Mouse (Mus musculus) liver, adult 2 months (tissue): Measurements from ENCODE around the gene Desi2. TPM values are rescaled to one million over a fixed set of nuclear protein-coding genes. Genes with fewer than 3 reads are reported as not detected.
A peak's percentile ranks its signal among the peaks of the same experiment; 100 is the strongest.
"Not testable (repeated sequence)": the region's sequence is repeated elsewhere in the genome, so short reads cannot be mapped to it uniquely, and the experiment has no call there.

Experiments used
- DNase-seq: peaks from one replicate; pipeline ENCODE4 v3.0.0-alpha.2; 2011; ENCODE audit warnings: low read depth, low spot score; ENCODE audit errors: extremely low read depth
- H3K27ac ChIP-seq: fragments of 200-500 bp; replicated peaks from 2 replicates; pipeline ENCODE4 v1.5.1; 2012; ENCODE audit warnings: low read depth, mild to moderate bottlenecking, control low read depth, inconsistent platforms, low read length; ENCODE audit not compliant: insufficient read depth
- H3K27me3 ChIP-seq: fragments of 200-500 bp; 2 replicates; pipeline ENCODE4 v1.6.1; 2012; ENCODE audit warnings: mild to moderate bottlenecking, moderate library complexity, low read length, inconsistent platforms; ENCODE audit not compliant: control insufficient read depth, insufficient read depth
- H3K36me3 ChIP-seq: fragments of 200-500 bp; 2 replicates; pipeline ENCODE4 v1.6.1; 2012; ENCODE audit warnings: low read length, inconsistent platforms; ENCODE audit not compliant: control insufficient read depth, insufficient read depth
- H3K4me1 ChIP-seq: fragments of 200-500 bp; 2 replicates; pipeline ENCODE4 v1.6.1; 2011; ENCODE audit warnings: low read length; ENCODE audit not compliant: control insufficient read depth, insufficient read depth
- H3K4me3 ChIP-seq: fragments of 200-500 bp; 2 replicates; pipeline ENCODE4 v1.5.1; 2011; ENCODE audit warnings: low read depth, mild to moderate bottlenecking, control low read depth, low read length, moderate library complexity; ENCODE audit not compliant: insufficient read depth
- H3K79me2 ChIP-seq: fragments of 200-500 bp; 2 replicates; pipeline ENCODE4 v1.6.1; 2012; ENCODE audit warnings: inconsistent platforms, mild to moderate bottlenecking, low read length, moderate library complexity; ENCODE audit not compliant: control insufficient read depth, insufficient read depth
- H3K9ac ChIP-seq: fragments of 200-500 bp; 2 replicates; pipeline ENCODE4 v1.6.1; 2012; ENCODE audit warnings: low read depth, mild to moderate bottlenecking, control low read depth, inconsistent platforms, low read length
- CTCF ChIP-seq: fragments of 200-500 bp; IDR thresholded peaks from 2 replicates; pipeline ENCODE4 v1.5.1; 2011; ENCODE audit warnings: low read depth, low read length, control low read depth
- POLR2A ChIP-seq: fragments of 200-500 bp; IDR thresholded peaks from 2 replicates; pipeline ENCODE4 v1.6.1; 2011; ENCODE audit warnings: low read length, control low read depth; ENCODE audit not compliant: insufficient read depth; ENCODE audit errors: extremely low read depth
- WGBS: fragments of 180-500 bp; shearing (Covaris S2); methylation state at CpG from one replicate; pipeline ENCODE4 v1.1.7; 2018; 5-methylcytosine and 5-hydroxymethylcytosine counted together
- polyA plus RNA-seq: library from polyadenylated mRNA; depleted of rRNA; stranded (reverse); fragments of >200 nt; gene quantifications from 2 replicates; pipeline ENCODE4 v1.2.3, GENCODE M21; 2012
- total RNA-seq: library from RNA; depleted of rRNA; stranded (reverse); fragments of >200 nt; gene quantifications from 2 replicates; pipeline ENCODE4 v1.2.3, GENCODE M21; 2014

The Desi2 gene
- total and polyA plus RNA-seq, 2 experiments: 5.6 to 7.2 TPM

DNA sequence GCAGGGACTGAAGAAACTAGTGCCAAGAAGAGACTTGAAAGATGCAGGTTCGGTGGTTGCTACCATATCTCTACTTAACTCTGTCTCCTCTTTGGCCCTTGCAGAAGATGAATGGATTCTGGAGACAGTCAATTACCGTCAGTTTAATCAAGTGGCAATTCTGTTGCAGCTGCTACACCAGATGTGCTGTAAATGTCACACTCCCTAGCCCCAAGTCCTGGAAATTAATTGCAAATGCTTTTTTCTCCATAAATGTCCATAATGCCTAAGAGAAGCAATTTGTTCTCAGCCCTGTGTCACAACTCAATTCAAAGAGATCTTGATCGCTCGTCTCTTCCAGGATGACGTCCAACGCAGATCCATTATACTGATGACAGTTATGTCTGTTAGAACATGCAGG is 83.4 kb downstream of the Desi2 start:
- H3K9ac ChIP-seq: no peak overlapping the region
- DNase-seq: no peak
- no peaks in the 10 kb centered on the region for H3K4me1 ChIP-seq
- 90% methylated on average over 6 of the region's 6 CpGs for WGBS
- TF ChIP-seq CTCF (no peak), POLR2A (no peak)
- no peaks in the 10 kb centered on the region for H3K36me3 ChIP-seq
- 0 out of 2 replicates have a peak, but pooled peaks cover under 1% of the 10 kb centered on the region for H3K27me3 ChIP-seq
- no peak overlapping the region for H3K4me3 ChIP-seq
- H3K79me2 ChIP-seq: no peaks in the 10 kb centered on the region
- no peak overlapping the region for H3K27ac ChIP-seq

DNA sequence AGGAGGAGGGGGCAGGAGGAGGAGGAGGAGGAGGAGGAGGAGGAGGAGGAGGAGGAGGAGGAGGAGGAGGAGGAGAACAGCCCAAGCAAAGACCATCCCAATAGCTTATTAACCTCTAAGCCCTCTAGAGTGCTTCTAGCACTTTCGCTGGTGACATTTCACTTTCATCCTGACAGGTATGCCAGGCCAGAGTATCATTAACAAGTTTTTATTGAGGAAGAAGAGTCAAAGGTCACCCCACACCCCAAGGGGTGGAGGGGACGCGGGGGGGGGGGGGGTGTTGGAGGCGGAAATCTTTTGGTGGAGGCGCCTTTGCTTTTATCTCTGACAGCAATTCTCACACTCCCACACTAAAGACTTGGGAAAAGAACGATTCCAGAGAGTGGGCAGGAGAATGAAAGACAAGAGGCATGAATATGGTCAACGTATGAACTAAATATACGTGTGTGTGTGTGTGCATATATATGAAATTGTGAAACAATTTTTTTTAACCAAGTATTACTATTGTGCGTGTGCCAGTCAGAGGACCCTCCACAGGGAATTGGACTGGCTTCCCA is 88.0 kb downstream of the Desi2 start:
- Histone ChIP-seq H3K4me3 (no peak overlapping the region), H3K79me2 (no peaks in the 10 kb centered on the region), H3K27ac (no peak overlapping the region), H3K9ac (no peak overlapping the region), H3K27me3 (peaks cover 9% of the 10 kb centered on the region; the same call in 1 of the 2 replicates), H3K36me3 (no peaks in the 10 kb centered on the region), H3K4me1 (no peaks in the 10 kb centered on the region)
- no peak for DNase-seq
- TF ChIP-seq CTCF: no peak
- TF ChIP-seq POLR2A: no peak
- 66% methylated on average over 9 of the region's 9 CpGs for WGBS

DNA sequence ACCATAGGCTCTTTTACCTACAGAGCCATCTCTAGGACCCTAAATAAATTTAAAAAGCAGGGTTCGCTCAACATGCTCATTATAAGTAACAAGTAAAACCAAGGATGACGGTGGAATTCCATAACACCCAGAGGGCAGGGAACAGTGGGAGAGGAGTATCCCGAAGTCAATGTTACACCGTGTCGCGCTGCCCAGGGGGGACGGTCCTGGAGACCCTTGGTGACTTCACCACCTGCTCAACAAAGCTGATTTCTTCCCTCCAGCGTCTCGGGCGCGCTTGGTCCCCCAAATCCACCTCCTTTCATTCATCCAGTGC is 88.5 kb downstream of the Desi2 start:
- no peak overlapping the region for H3K27ac ChIP-seq

DNA sequence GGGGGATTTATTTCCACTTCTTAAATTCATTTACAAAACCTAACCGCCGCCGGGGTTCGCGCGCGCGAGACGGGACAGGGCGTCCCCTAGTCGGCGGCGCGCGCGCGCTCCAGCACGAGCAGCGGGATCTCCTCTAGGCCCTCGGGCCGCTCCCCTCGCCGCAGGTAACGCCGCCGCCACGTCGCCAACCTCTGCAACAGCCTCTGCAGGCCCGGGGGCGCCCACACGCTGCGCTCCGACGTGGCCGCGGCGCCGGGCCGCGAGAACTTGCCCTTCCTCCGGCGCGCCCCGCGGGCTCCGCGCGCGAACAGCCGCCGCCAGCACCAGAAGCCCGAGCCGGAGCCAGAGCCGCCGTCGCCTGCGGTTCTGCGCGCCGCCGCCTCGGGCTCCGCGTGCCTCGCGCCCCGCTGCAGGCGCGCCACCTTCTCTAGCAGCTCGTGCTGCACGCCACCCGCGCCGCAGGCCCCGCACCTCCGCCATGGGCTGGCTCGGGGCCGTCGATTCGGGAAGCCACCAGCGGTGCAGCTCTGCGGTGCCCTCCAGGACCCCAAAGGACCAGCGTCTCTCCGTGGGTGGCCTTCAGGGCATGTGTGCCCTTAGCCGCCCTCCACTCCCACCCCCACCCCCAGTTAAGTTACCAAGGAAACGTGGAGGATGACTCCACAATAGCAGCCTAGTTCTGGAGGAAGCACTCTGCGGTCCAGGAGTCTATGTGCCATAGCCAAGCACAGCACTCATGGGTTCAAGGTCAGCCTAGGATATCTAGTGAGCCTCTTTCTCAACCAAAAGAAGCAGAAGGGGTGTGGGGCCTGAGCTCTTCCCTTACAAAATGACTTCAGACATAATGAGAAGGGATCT is 89.1 kb downstream of the Desi2 start:
- no peak overlapping the region for H3K27ac ChIP-seq
- DNase-seq: no peak
- peaks cover 9% of the 10 kb centered on the region; the same call in 1 of the 2 replicates for H3K27me3 ChIP-seq
- H3K9ac ChIP-seq: peak overlapping the region; percentile 59
- H3K4me1 ChIP-seq: no peaks in the 10 kb centered on the region
- no peak for TF ChIP-seq POLR2A
- no peak for TF ChIP-seq CTCF
- peak overlapping the region; percentile 68 for H3K4me3 ChIP-seq
- H3K36me3 ChIP-seq: no peaks in the 10 kb centered on the region
- no peaks in the 10 kb centered on the region for H3K79me2 ChIP-seq
- 2% methylated on average over 87 of the region's 87 CpGs for WGBS

More for the DNA sequence above, 88.5 kb downstream of the Desi2 start:
- no peaks in the 10 kb centered on the region for H3K4me1 ChIP-seq
- WGBS: 17% methylated on average over 11 of the region's 11 CpGs
- H3K36me3 ChIP-seq: no peaks in the 10 kb centered on the region
- H3K27me3 ChIP-seq: peaks cover 9% of the 10 kb centered on the region; the same call in 1 of the 2 replicates
- DNase-seq: no peak
- no peak overlapping the region; the same call in 1 of the 2 replicates for H3K9ac ChIP-seq
- no peak for TF ChIP-seq POLR2A
- no peak for TF ChIP-seq CTCF
- H3K4me3 ChIP-seq: peak overlapping the region; percentile 68; the same call in 1 of the 2 replicates
- no peaks in the 10 kb centered on the region for H3K79me2 ChIP-seq

DNA sequence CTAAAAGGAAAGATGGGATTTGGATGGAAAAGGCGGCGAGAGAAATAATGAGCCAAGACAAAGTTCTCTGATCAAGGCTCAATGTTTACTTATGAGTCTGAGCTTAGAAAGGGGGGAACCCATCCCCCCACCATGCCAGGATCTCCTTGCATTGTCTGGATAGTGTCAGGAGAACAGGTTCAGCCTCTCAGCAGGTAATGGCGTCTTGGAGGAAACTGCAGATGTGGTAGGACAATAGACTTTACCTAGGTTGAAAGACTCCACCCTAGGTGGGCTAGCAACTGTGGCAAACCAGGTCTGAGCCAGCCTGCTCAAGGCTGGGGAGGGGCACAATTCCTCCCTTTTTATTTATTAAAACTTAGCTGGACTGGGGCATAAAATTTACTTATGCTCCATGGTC is 96.1 kb downstream of the Desi2 start:
- WGBS: 94% methylated on average over 3 of the region's 3 CpGs
- H3K9ac ChIP-seq, H3K4me3 ChIP-seq, H3K79me2 ChIP-seq, H3K27me3 ChIP-seq, H3K27ac ChIP-seq, H3K36me3 ChIP-seq, H3K4me1 ChIP-seq, DNase-seq: not testable (repeated sequence)
